Mouse (Mus musculus) adrenal gland, postnatal 14 days (tissue): ENCODE measurements at regions not wholly inside any gene's neighbourhood (a gene's known extent, or its start where the extent isn't known, plus 50 kb on each side); places are given as distances from the start of the nearest gene placed in this dataset.

Experiments
- DNase-seq: peaks from one replicate; pipeline ENCODE4 v3.0.0; 2021; ENCODE audit warnings: mixed read lengths

- DNase-seq: no peak
Measured at GRCm38 (mm10) chr17:44420098-44421070, 232.0 kb downstream of the Clic5 start.

GRCm38 (mm10) chr17:44422161-44422560 is 233.8 kb downstream of the Clic5 start:
- no peak for DNase-seq

GRCm38 (mm10) chr17:44422865-44423264 is 234.5 kb downstream of the Clic5 start:
- no peak for DNase-seq

- DNase-seq: no peak
Measured at GRCm38 (mm10) chr17:44423471-44423985, 235.1 kb downstream of the Clic5 start.

GRCm38 (mm10) chr17:44432524-44433295 is 244.3 kb downstream of the Clic5 start:
- no peak for DNase-seq

- DNase-seq: no peak
Measured at GRCm38 (mm10) chr17:44433296-44433653, 244.9 kb downstream of the Clic5 start.

- DNase-seq: no peak
Measured at GRCm38 (mm10) chr17:44436536-44437043, 248.2 kb downstream of the Clic5 start.

- no peak for DNase-seq
Measured at GRCm38 (mm10) chr17:44438526-44438925, 250.1 kb downstream of the Clic5 start.

GRCm38 (mm10) chr17:44443460-44443859 is 255.1 kb downstream of the Clic5 start:
- no peak for DNase-seq

- no peak for DNase-seq
Measured at GRCm38 (mm10) chr17:44445361-44445760, 257.0 kb downstream of the Clic5 start.
